Mouse (Mus musculus): ENCODE results near the gene Pcid2. TPM values are rescaled to one million over a fixed set of nuclear protein-coding genes. Genes with fewer than 3 reads are reported as not detected.

The Pcid2 gene
- polyA plus RNA-seq, 1 experiment = 44.1 TPM

DNA sequence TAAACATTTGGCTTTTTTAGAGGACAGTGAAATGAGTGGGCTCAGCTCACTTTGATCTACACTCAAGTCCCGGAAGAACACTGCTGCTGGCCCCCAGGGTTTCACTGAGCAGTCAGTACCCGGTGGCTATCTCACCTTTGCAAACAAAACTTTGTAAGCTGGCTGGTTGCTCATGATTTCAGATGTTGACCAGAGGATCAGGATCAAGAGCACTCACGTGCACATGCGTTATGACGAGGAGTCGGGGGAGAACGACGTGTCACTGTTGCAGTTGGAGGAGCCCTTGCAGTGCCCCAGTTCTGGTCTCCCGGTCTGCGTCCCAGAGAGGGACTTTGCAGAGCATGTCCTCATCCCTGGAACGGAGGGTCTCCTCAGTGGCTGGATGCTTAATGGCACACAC lies 32.0 kb downstream of the Pcid2 start:
- H3K27me3 ChIP-seq (ENCODE audit: control insufficient read depth, insufficient read depth, low read length, poor library complexity, severe bottlenecking) = no peaks in the 10 kb centered on the region
- H3K9me3 ChIP-seq (replicated peaks; ENCODE audit: control insufficient read depth, insufficient read depth, low read length, poor library complexity, severe bottlenecking) = no peaks in the 10 kb centered on the region
- H3K36me3 ChIP-seq (ENCODE audit: control insufficient read depth, insufficient read depth, low read length, poor library complexity, severe bottlenecking) = peaks cover 28% of the 10 kb centered on the region
- TF ChIP-seq POLR2A (IDR thresholded peaks at IDR 0.05; ENCODE audit: insufficient read depth, low read length) = no peak
- no peak for TF ChIP-seq EP300 (IDR thresholded peaks at IDR 0.05; ENCODE audit: insufficient read depth, low read depth, low read length)
- TF ChIP-seq CTCF (IDR thresholded peaks at IDR 0.05; ENCODE audit: low read depth, low read length) = no peak
- no peak overlapping the region for H3K27ac ChIP-seq (ENCODE audit: insufficient read depth, low read length)
- peaks cover under 1% of the 10 kb centered on the region for H3K4me1 ChIP-seq (ENCODE audit: control insufficient read depth, insufficient read depth, low read length)
- H3K9ac ChIP-seq (ENCODE audit: low read depth, poor library complexity, severe bottlenecking) = no peak overlapping the region
- no peak overlapping the region for H3K4me3 ChIP-seq (ENCODE audit: low read depth, low read length)

DNA sequence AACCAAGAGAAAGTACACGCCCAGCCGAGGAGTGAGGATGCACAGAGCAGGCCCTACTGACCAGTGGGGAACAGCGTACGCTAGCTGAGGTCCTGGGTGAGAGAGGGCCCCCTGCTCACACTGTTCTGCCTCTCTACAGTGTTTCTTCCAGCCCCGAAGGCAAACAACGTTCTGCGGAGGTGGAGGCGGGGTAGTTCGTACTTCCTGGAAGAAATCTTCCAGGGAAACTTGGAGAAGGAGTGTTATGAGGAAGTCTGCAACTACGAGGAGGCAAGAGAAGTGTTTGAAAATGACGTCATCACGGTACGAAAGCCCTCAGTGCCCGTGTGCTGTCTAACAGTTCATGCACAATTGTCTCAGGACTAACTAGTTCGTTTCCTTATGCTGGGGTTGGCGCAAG lies 42.1 kb downstream of the Pcid2 start:
- no peaks in the 10 kb centered on the region for H3K9me3 ChIP-seq (replicated peaks; ENCODE audit: control insufficient read depth, insufficient read depth, low read length, poor library complexity, severe bottlenecking)
- TF ChIP-seq CTCF (IDR thresholded peaks at IDR 0.05; ENCODE audit: low read depth, low read length) (no peak), POLR2A (IDR thresholded peaks at IDR 0.05; ENCODE audit: insufficient read depth, low read length) (no peak), EP300 (IDR thresholded peaks at IDR 0.05; ENCODE audit: insufficient read depth, low read depth, low read length) (no peak)
- no peak overlapping the region for H3K4me3 ChIP-seq (ENCODE audit: low read depth, low read length)
- no peaks in the 10 kb centered on the region for H3K27me3 ChIP-seq (ENCODE audit: control insufficient read depth, insufficient read depth, low read length, poor library complexity, severe bottlenecking)
- peaks cover 2% of the 10 kb centered on the region for H3K4me1 ChIP-seq (ENCODE audit: control insufficient read depth, insufficient read depth, low read length)
- no peaks in the 10 kb centered on the region for H3K36me3 ChIP-seq (ENCODE audit: control insufficient read depth, insufficient read depth, low read length, poor library complexity, severe bottlenecking)
- no peak overlapping the region for H3K9ac ChIP-seq (ENCODE audit: low read depth, poor library complexity, severe bottlenecking)
- no peak overlapping the region for H3K27ac ChIP-seq (ENCODE audit: insufficient read depth, low read length)

DNA sequence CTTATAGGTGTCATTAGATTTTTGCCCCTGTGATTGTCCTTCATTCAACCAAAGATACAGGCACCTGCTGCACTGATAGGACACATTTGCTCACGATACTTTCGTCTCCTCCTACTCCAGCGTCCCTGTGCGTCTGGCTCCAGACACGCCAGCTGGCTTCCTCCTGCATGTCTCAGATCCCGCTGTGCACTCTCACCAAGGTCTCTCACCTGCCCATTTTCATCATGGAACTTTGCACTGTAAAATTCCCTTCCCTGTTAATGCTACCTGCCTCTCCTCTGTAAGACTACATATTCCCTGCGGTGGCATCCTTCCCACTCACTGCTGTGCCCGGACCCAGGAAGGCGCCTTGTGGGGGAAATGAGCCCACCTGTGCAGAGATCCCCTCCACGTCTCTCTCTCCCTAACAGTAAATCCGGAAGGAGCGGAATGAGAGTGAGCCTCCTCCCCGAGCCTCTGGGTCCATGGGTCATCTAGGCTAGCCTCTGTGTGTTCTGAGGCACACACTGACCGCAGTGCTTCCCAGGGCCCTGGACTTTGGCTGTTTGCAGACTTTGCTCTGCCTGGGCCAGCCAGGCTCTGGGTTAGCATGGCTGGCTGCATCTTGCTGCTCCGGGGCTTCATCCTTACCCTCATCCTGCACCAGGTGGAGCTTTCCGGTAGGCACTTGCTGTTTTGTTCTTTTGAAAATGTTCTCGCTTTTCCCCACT lies 44.7 kb downstream of the Pcid2 start, which contains the start of gene Proz:
Gene Proz (plus strand): TSS at position 474 of the 710 bp plus-strand sequence.
- TF ChIP-seq CTCF (IDR thresholded peaks at IDR 0.05; ENCODE audit: low read depth, low read length) (no peak), EP300 (IDR thresholded peaks at IDR 0.05; ENCODE audit: insufficient read depth, low read depth, low read length) (no peak), POLR2A (IDR thresholded peaks at IDR 0.05; ENCODE audit: insufficient read depth, low read length) (no peak)
- H3K4me1 ChIP-seq (ENCODE audit: control insufficient read depth, insufficient read depth, low read length) = no peaks in the 10 kb centered on the region
- no peaks in the 10 kb centered on the region for H3K27me3 ChIP-seq (ENCODE audit: control insufficient read depth, insufficient read depth, low read length, poor library complexity, severe bottlenecking)
- no peak within 1 kb of the TSS for H3K9ac ChIP-seq (ENCODE audit: low read depth, poor library complexity, severe bottlenecking)
- no peaks in the 10 kb centered on the region for H3K36me3 ChIP-seq (ENCODE audit: control insufficient read depth, insufficient read depth, low read length, poor library complexity, severe bottlenecking)
- no peaks in the 10 kb centered on the region for H3K9me3 ChIP-seq (replicated peaks; ENCODE audit: control insufficient read depth, insufficient read depth, low read length, poor library complexity, severe bottlenecking)
- no peak within 1 kb of the TSS for H3K4me3 ChIP-seq (ENCODE audit: low read depth, low read length)
- no peak within 1 kb of the TSS for H3K27ac ChIP-seq (ENCODE audit: insufficient read depth, low read length)

DNA sequence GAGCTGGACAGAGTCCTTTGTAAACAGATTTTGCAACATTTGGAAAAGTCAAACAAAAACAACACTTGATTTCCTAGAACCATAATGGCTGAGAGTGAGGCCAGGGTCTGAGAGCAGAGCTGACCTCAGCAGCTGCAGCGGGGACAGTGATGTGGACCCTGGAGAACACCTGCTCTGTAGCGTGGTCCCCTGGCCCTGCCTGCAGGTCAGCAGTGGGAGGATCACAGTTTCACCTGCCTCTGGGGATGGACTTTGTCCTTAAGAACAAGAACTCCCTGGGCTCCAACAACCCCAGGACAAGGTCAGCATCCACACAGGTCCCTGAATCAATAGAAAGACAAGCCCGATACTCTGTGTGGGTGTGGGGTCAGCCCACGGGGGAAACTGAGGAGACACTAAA lies 47.9 kb downstream of the Pcid2 start:
- Histone ChIP-seq H3K27me3 (ENCODE audit: control insufficient read depth, insufficient read depth, low read length, poor library complexity, severe bottlenecking) (no peaks in the 10 kb centered on the region), H3K36me3 (ENCODE audit: control insufficient read depth, insufficient read depth, low read length, poor library complexity, severe bottlenecking) (no peaks in the 10 kb centered on the region), H3K9me3 (replicated peaks; ENCODE audit: control insufficient read depth, insufficient read depth, low read length, poor library complexity, severe bottlenecking) (no peaks in the 10 kb centered on the region), H3K9ac (ENCODE audit: low read depth, poor library complexity, severe bottlenecking) (no peak overlapping the region), H3K4me1 (ENCODE audit: control insufficient read depth, insufficient read depth, low read length) (no peaks in the 10 kb centered on the region), H3K4me3 (ENCODE audit: low read depth, low read length) (no peak overlapping the region), H3K27ac (ENCODE audit: insufficient read depth, low read length) (no peak overlapping the region)
- TF ChIP-seq CTCF (IDR thresholded peaks at IDR 0.05; ENCODE audit: low read depth, low read length) = no peak
- TF ChIP-seq POLR2A (IDR thresholded peaks at IDR 0.05; ENCODE audit: insufficient read depth, low read length) = no peak

DNA sequence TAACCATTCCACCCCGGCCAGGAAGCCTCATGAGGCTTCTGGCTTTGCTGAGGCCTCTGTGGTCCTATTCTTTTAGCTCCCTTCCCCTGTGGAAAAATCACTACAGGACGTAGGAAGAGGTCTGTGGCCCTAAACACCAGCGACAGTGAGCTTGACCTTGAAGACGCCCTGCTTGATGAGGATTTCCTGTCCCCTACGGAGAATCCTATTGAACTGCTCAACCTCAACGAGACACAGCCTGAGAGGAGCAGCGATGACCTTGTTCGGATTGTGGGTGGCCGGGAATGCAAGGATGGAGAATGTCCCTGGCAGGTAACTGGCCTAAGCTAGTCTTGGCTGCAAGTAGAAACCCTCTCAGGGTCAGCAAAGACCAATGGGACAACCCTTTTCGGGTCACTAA lies 54.7 kb downstream of the Pcid2 start:
- Histone ChIP-seq H3K4me3 (ENCODE audit: low read depth, low read length) (no peak overlapping the region), H3K36me3 (ENCODE audit: control insufficient read depth, insufficient read depth, low read length, poor library complexity, severe bottlenecking) (no peaks in the 10 kb centered on the region), H3K27ac (ENCODE audit: insufficient read depth, low read length) (no peak overlapping the region), H3K4me1 (ENCODE audit: control insufficient read depth, insufficient read depth, low read length) (no peaks in the 10 kb centered on the region), H3K9me3 (replicated peaks; ENCODE audit: control insufficient read depth, insufficient read depth, low read length, poor library complexity, severe bottlenecking) (no peaks in the 10 kb centered on the region), H3K27me3 (ENCODE audit: control insufficient read depth, insufficient read depth, low read length, poor library complexity, severe bottlenecking) (no peaks in the 10 kb centered on the region), H3K9ac (ENCODE audit: low read depth, poor library complexity, severe bottlenecking) (no peak overlapping the region)
- TF ChIP-seq EP300 (IDR thresholded peaks at IDR 0.05; ENCODE audit: insufficient read depth, low read depth, low read length) = no peak
- no peak for TF ChIP-seq POLR2A (IDR thresholded peaks at IDR 0.05; ENCODE audit: insufficient read depth, low read length)
- no peak for TF ChIP-seq CTCF (IDR thresholded peaks at IDR 0.05; ENCODE audit: low read depth, low read length)

DNA sequence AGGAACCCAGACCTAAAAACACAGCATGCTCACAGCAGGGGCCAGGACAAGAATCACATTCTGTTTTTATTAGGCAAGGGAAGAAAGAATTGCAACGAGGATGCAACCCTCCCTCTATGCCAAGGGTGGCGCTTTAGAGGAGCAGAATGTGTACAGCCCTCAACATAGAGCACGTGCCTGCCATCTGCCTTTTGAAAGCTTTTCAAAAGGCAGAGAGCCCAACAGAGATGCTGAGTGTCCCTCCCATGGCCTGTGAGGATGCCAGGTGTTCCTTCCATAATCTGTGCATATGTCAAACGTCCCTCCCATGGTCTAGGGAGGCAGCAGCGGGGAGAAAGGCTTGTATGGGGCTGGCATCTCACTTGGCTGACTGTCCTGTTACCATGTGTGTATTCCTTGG lies 57.6 kb downstream of the Pcid2 start:
- Histone ChIP-seq H3K36me3 (ENCODE audit: control insufficient read depth, insufficient read depth, low read length, poor library complexity, severe bottlenecking) (no peaks in the 10 kb centered on the region), H3K9ac (ENCODE audit: low read depth, poor library complexity, severe bottlenecking) (no peak overlapping the region), H3K9me3 (replicated peaks; ENCODE audit: control insufficient read depth, insufficient read depth, low read length, poor library complexity, severe bottlenecking) (no peaks in the 10 kb centered on the region), H3K4me3 (ENCODE audit: low read depth, low read length) (no peak overlapping the region), H3K4me1 (ENCODE audit: control insufficient read depth, insufficient read depth, low read length) (no peaks in the 10 kb centered on the region), H3K27me3 (ENCODE audit: control insufficient read depth, insufficient read depth, low read length, poor library complexity, severe bottlenecking) (no peaks in the 10 kb centered on the region), H3K27ac (ENCODE audit: insufficient read depth, low read length) (no peak overlapping the region)
- TF ChIP-seq CTCF (IDR thresholded peaks at IDR 0.05; ENCODE audit: low read depth, low read length) (no peak), EP300 (IDR thresholded peaks at IDR 0.05; ENCODE audit: insufficient read depth, low read depth, low read length) (no peak), POLR2A (IDR thresholded peaks at IDR 0.05; ENCODE audit: insufficient read depth, low read length) (no peak)

All from ES-Bruce4 (cell line).